Mouse (Mus musculus) heart, postnatal 0 days (tissue): Measurements from ENCODE around the gene Dock7. TPM values are rescaled to one million over a fixed set of nuclear protein-coding genes. Genes with fewer than 3 reads are reported as not detected.
A peak's percentile ranks its signal among the peaks of the same experiment; 100 is the strongest.

Source experiments
- ATAC-seq: fragments of 200-750 bp; cut with Nextera tagmentation; 2 replicates; pipeline ENCODE4 v1.8.0; 2017; ENCODE audit warnings: low read depth, moderate number of reproducible peaks, moderate library complexity; ENCODE audit not compliant: insufficient read depth
- DNase-seq: peaks from one replicate; pipeline ENCODE4 v3.0.0-alpha.2; 2016; ENCODE audit warnings: low spot score
- H3K27ac ChIP-seq: fragments of 300-500 bp; sonication (generic); 2 replicates; pipeline ENCODE4 v1.5.1; 2014; ENCODE audit warnings: low read depth, mild to moderate bottlenecking
- H3K27me3 ChIP-seq: fragments of 300-500 bp; sonication (generic); 2 replicates; pipeline ENCODE4 v1.6.1; 2014; ENCODE audit warnings: low read length, mixed read lengths; ENCODE audit not compliant: control insufficient read depth, insufficient read depth
- H3K36me3 ChIP-seq: fragments of 300-500 bp; sonication (generic); replicated peaks from 2 replicates; pipeline ENCODE4 v1.6.1; 2014; ENCODE audit warnings: low read length, mixed read lengths; ENCODE audit not compliant: control insufficient read depth, insufficient read depth
- H3K4me1 ChIP-seq: fragments of 300-500 bp; sonication (generic); 2 replicates; pipeline ENCODE4 v1.6.1; 2014; ENCODE audit warnings: antibody characterized with exemption; ENCODE audit not compliant: control insufficient read depth, insufficient read depth
- H3K4me2 ChIP-seq: fragments of 300-500 bp; sonication (generic); 2 replicates; pipeline ENCODE4 v1.6.1; 2014; ENCODE audit warnings: low read depth, mild to moderate bottlenecking, low read length, moderate library complexity
- H3K4me3 ChIP-seq: fragments of 300-500 bp; sonication (generic); 2 replicates; pipeline ENCODE4 v1.5.1; 2014; ENCODE audit warnings: low read depth, low read length
- H3K9ac ChIP-seq: fragments of 300-500 bp; sonication (generic); replicated peaks from 2 replicates; pipeline ENCODE4 v1.6.1; 2014; ENCODE audit warnings: low read depth, low read length, mixed read lengths
- H3K9me3 ChIP-seq: fragments of 300-500 bp; sonication (generic); replicated peaks from 2 replicates; pipeline ENCODE4 v1.6.1; 2016; ENCODE audit warnings: low read length; ENCODE audit not compliant: control insufficient read depth
- CTCF ChIP-seq: IDR thresholded peaks from 2 replicates; pipeline ENCODE4 v1.5.1; 2016; ENCODE audit warnings: antibody characterized with exemption, control low read depth, low read depth
- EP300 ChIP-seq: IDR thresholded peaks from 2 replicates; pipeline ENCODE4 v1.6.1; 2016; ENCODE audit warnings: antibody characterized with exemption, low read depth
- WGBS: fragments of 180-500 bp; shearing (Covaris S2); extraction: QIAGEN DNeasy Blood & Tissue Kit; methylation state at CpG from one replicate; pipeline ENCODE4 v1.1.7; 2014; 5-methylcytosine and 5-hydroxymethylcytosine counted together
- polyA plus RNA-seq: library from polyadenylated mRNA; unstranded; fragments of >200 nt; fragmentation: Nextera tagmentation; extraction: Ambion mirVana; gene quantifications from 2 replicates; pipeline ENCODE4 v1.2.1, GENCODE M21; 2015
- total RNA-seq: library from RNA; depleted of rRNA; stranded (reverse); fragments of >200 nt; gene quantifications from 2 replicates; pipeline ENCODE4 v1.2.3, GENCODE M21; 2014; ENCODE audit warnings: low replicate concordance

Gene Dock7
- total and polyA plus RNA-seq, 2 experiments from 2014 or later = 10.2 to 17.4 TPM

- Histone ChIP-seq H3K36me3 (no peaks in the 10 kb centered on the region), H3K4me1 (peaks cover 18% of the 10 kb centered on the region), H3K4me3 (peak overlapping the region; percentile 95), H3K27me3 (no peaks in the 10 kb centered on the region), H3K4me2 (peak overlapping the region; percentile 79), H3K9me3 (no peaks in the 10 kb centered on the region), H3K27ac (no peak overlapping the region), H3K9ac (peak overlapping the region; percentile 89)
- WGBS = 5% methylated on average over 17 of the region's 17 CpGs
- TF ChIP-seq CTCF (no peak), EP300 (no peak)
- DNase-seq (no peak), ATAC-seq (no peak)
Observed at GRCm38 (mm10) chr4:99121123-99121755, 524 bp upstream of the Dock7 start.

DNA sequence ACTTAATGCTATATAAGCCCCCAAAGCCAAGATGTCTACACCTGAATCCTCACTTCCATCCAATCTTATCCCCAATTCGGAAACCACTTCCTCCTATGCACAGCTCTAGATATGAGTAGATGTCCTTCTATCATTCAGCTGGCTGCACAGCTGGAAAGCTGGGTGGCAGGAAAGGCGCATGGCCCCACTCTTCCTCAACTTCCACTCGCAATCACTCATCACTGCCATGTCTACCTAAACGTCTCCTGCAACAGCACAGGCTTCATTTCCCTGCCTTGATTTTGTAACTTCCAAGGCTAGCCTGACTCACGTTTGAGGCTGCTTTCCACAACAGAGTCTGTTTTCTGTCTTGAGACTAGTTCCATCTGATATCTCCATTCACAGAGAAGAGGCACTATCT, 1.7 kb downstream of the Dock7 start:
- ATAC-seq (no peak), DNase-seq (no peak)
- H3K36me3 ChIP-seq = no peaks in the 10 kb centered on the region
- H3K27me3 ChIP-seq = no peaks in the 10 kb centered on the region
- H3K27ac ChIP-seq = no peak overlapping the region
- 42% methylated on average over 5 of the region's 5 CpGs for WGBS
- no peaks in the 10 kb centered on the region for H3K9me3 ChIP-seq
- peaks cover 21% of the 10 kb centered on the region for H3K4me1 ChIP-seq
- no peak overlapping the region; the same call in 1 of the 2 replicates for H3K4me2 ChIP-seq
- TF ChIP-seq CTCF (no peak), EP300 (no peak)
- no peak overlapping the region for H3K9ac ChIP-seq
- H3K4me3 ChIP-seq = no peak overlapping the region

- TF ChIP-seq CTCF (no peak), EP300 (no peak)
- Histone ChIP-seq H3K4me1 (peaks cover 25% of the 10 kb centered on the region), H3K36me3 (no peaks in the 10 kb centered on the region), H3K4me2 (no peak overlapping the region), H3K4me3 (no peak overlapping the region), H3K9ac (no peak overlapping the region), H3K27me3 (no peaks in the 10 kb centered on the region), H3K27ac (no peak overlapping the region), H3K9me3 (no peaks in the 10 kb centered on the region)
- no peak for DNase-seq
- no peak for ATAC-seq
- WGBS = 55% methylated on average over 9 of the region's 9 CpGs
Observed at GRCm38 (mm10) chr4:99115797-99116196, 4.9 kb downstream of the Dock7 start.

DNA sequence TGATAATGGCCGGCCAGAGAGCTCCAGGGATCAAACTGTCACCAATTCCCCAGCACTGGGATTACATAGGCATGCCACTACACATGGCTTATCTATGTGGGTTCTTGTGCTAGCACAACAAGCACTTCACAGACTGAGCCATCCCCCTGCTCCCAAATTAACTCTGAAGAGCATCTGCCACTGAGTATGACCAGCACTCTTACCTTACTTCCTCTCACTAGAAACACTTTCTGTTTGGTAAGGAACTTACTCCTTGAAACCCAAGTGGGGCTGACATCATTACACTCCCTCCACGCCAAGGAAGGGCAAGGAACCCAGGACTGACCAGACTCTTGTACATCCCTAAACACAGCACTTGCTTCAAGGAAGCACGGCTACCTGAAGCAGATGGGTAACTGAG, 9.0 kb downstream of the Dock7 start:
- DNase-seq (no peak), ATAC-seq (no peak)
- Histone ChIP-seq H3K27ac (no peak overlapping the region), H3K27me3 (no peaks in the 10 kb centered on the region), H3K9ac (no peak overlapping the region), H3K4me2 (no peak overlapping the region), H3K4me1 (peaks cover 22% of the 10 kb centered on the region), H3K4me3 (no peak overlapping the region), H3K36me3 (no peaks in the 10 kb centered on the region), H3K9me3 (no peaks in the 10 kb centered on the region)
- 58% methylated on average over 3 of the region's 3 CpGs for WGBS
- TF ChIP-seq CTCF (no peak), EP300 (no peak)

DNA sequence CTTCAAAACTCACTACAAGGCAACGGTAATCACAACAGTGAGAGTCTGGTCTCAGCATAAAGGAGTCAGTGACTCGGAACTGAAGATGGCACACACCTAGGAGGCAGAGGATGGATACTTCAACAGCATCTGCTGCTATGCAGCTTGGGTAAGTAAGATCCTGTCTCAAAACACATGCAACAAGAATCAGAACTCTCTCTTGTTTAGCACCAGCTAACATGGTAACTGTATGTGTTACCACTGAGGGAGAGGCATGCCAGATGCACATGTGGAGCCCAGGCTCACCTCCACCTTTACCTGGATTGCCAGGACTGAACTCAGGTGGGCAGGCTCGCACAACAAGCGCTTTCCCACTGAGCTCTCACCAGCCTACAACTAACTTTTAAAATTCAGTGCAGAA, 11.9 kb downstream of the Dock7 start:
- H3K27me3 ChIP-seq = no peaks in the 10 kb centered on the region
- no peak overlapping the region for H3K9ac ChIP-seq
- ATAC-seq (no peak), DNase-seq (no peak)
- no peak overlapping the region for H3K4me2 ChIP-seq
- TF ChIP-seq EP300 (no peak), CTCF (no peak)
- H3K4me1 ChIP-seq = peaks cover 14% of the 10 kb centered on the region
- 87% methylated on average over 4 of the region's 4 CpGs for WGBS
- no peaks in the 10 kb centered on the region for H3K36me3 ChIP-seq
- no peak overlapping the region for H3K27ac ChIP-seq
- H3K4me3 ChIP-seq = no peak overlapping the region
- no peaks in the 10 kb centered on the region for H3K9me3 ChIP-seq

- 82% methylated on average over 3 of the region's 3 CpGs for WGBS
- Histone ChIP-seq H3K4me3 (no peak overlapping the region), H3K4me1 (peaks cover 2% of the 10 kb centered on the region; the same call in 1 of the 2 replicates), H3K9me3 (no peaks in the 10 kb centered on the region), H3K9ac (no peak overlapping the region), H3K27ac (no peak overlapping the region), H3K36me3 (no peaks in the 10 kb centered on the region), H3K4me2 (no peak overlapping the region), H3K27me3 (no peaks in the 10 kb centered on the region)
- DNase-seq (no peak), ATAC-seq (no peak)
- TF ChIP-seq EP300 (no peak), CTCF (no peak)
Observed at GRCm38 (mm10) chr4:99102846-99103245, 17.9 kb downstream of the Dock7 start.
